Mouse (Mus musculus) testis, postnatal 10 days (tissue): ENCODE data around the gene Tmem108.

Experiments
- DNase-seq: peaks from one replicate; pipeline ENCODE4 v3.0.0; 2021; ENCODE audit warnings: low spot score

Gene Tmem108

DNA sequence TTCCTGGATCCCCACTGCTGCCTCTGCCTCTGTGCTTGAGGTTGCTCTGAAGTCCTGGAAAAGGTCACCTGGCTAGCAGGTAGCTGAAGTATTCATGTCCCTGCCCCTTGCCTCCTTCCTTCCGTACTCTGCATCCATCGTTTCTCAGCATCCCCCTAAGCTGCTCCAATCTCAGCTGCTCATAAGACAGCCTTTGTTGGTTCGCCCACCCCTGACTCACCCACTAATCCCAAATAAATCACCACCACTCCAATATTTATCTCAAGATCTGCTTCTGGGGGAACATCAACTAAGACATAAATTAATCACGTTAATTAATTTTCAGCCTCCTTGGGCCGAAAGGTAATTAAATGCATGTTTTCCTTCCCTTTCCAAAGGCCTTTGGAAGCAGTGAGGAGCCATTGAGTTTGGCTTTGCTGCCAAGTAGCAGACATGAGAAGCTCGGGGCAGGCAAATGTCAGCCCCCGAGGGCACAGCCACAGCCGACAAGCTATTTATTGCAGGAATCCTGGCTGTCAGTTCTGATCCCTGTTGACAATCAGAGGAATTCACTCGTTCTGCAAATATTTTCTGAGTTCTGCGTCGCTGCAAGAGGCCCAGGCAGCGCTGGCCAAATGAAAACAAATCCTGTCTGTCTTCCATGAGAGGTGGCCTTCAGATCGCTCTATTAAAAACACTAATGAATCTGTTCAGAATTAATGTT, 318.4 kb downstream of the Tmem108 start:
- DNase-seq = no peak

DNA sequence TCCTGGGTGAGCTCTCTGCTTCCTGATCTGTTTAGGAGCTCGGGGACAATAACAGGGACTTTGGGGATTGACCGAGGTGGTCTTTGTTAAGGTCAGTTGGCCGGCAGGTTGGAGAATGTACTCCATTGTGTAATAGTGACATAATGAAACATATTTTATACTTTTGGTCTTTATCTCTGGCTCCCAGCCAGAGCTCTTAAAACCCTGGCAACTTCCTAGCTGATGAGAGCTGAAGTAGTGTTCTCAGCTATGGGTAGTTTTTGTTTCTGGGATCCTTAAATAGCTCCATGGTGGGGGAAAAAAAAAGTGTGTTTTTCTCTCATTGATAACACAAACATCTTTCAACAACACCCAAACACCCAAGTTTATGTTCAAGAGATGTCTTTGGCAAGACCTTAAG, 321.0 kb downstream of the Tmem108 start:
- DNase-seq = no peak

DNA sequence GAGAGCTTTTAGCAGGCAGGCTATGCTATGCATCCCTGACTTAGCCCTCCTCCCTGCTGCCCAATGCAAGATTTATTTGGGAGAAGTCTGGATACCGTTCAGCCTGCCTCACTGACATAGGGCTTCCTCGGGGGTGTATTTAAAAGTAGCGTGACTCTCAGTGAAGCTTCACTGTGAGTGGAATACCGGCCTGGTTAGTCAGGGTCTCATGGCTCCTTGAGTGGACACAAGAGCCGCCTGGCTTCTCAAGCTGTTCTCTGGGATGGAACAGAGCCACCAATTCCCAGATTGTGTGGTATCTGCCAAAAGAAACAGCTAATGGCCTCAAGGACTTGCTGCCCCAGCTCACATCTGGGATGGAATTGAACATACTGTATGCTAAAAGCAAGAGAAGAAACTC, 324.5 kb downstream of the Tmem108 start:
- DNase-seq = no peak

GRCm38 (mm10) chr9:103434116-103434515, 327.5 kb downstream of the Tmem108 start:
- no peak for DNase-seq
